10 mouse cellular contexts compared by ENCODE assay signal in the genomic region with DNA sequence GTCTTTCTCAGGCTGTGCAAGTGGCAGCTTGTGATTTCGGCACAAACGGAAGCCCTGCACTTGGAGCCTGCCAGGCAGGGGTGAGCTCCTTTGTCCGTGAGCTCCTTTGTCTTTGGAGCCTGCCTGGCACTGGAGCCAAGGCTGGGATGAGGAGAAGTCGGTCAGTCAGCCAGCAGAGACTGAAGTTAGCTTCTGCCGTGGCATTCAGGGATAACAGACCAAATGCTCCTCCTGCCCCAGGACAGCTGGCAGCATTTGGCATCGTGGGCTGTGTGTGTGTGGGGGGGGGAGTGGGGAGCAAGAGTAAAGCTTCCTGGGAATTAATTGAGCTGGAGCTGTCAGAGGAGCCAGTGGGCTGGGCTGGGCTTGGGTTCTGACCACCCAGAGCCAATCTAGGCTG.
A peak's percentile ranks its signal among the peaks of the same experiment; 100 is the strongest.
DNase-seq lines count a peak whose midpoint lies in the region; ATAC-seq and TF ChIP-seq lines count a peak whose summit lies in the region.
"Had no signal": no experiment of that assay in that cellular context is flagged by ENCODE, and none has a peak within 500 bp of the region (broad histone marks: within the 10 kb centered on the region; RNA-seq: fewer than 3 reads in every experiment).

No protein-coding gene starts in this region.

- peak overlapping the region; percentile 2; the same call in 1 of the 2 replicates for H3K9ac ChIP-seq in hindbrain, embryonic 12.5 days

- H3K4me2 ChIP-seq in hindbrain, embryonic 12.5 days (replicated peaks): peak overlapping the region; percentile 2; the same call in 1 of the 2 replicates
- H3K4me2 ChIP-seq in myocyte (ENCODE audit: low read depth): no peak overlapping the region

- H3ac ChIP-seq in myocyte (ENCODE audit: control insufficient read depth, insufficient read length): no peak overlapping the region

- DNase-seq in left cerebral cortex, postnatal 4 days: peak; percentile 83
- no peak for DNase-seq in left cerebral cortex, postnatal 10 days (ENCODE audit: extremely low spot score in 1 of 2, low spot score in 2 of 2)
- peak; percentile 70 for DNase-seq in cerebellum, adult 9-11 months
- no peak for DNase-seq in adipocyte (ENCODE audit: low spot score)
- DNase-seq in adrenal gland, postnatal 36 days: no peak
- DNase-seq in adrenal gland, adult (ENCODE audit: inconsistent age in 2 of 2, low spot score in 1 of 2): no peak
- DNase-seq: liver; thymus, adult 2 months had no signal

- no peak for TF ChIP-seq POLR2A in myocyte (IDR thresholded peaks at IDR 0.05; ENCODE audit: insufficient read length, low read depth)

- 2% methylated on average over 6 of the region's 6 CpGs for WGBS in hindbrain, embryonic 12.5 days

- peak; percentile 27; the same call in 1 of the 2 replicates for ATAC-seq in hindbrain, embryonic 12.5 days (ENCODE audit: low FRiP score)

- H3K79me2 ChIP-seq in myocyte (ENCODE audit: control insufficient read depth, insufficient read depth): no peaks in the 10 kb centered on the region

- H3K27ac ChIP-seq in hindbrain, embryonic 12.5 days: peak overlapping the region; percentile 95

- H3K9me3 ChIP-seq in hindbrain, embryonic 12.5 days (replicated peaks): no peaks in the 10 kb centered on the region

- intact Hi-C loops in left cerebral cortex, postnatal 4 days (cut with DNase I): no loop called here
- intact Hi-C loops in left cerebral cortex, postnatal 10 days (cut with DNase I): no loop called here

- no peaks in the 10 kb centered on the region for H3K36me3 ChIP-seq in hindbrain, embryonic 12.5 days
- no peaks in the 10 kb centered on the region for H3K36me3 ChIP-seq in myocyte (ENCODE audit: control insufficient read depth, insufficient read depth)

- peaks cover 30% of the 10 kb centered on the region for H3K27me3 ChIP-seq in hindbrain, embryonic 12.5 days
- H3K27me3 ChIP-seq in myocyte (ENCODE audit: control insufficient read depth, insufficient read depth, insufficient read length): peaks cover 14% of the 10 kb centered on the region

- H3K4me3 ChIP-seq in hindbrain, embryonic 12.5 days: no peak overlapping the region
- no peak overlapping the region for H3K4me3 ChIP-seq in myocyte

- H3K4me1 ChIP-seq in hindbrain, embryonic 12.5 days: peaks cover 56% of the 10 kb centered on the region

TF ChIP-seq in myocyte, 11 proteins besides CTCF, POLR2A, EP300 and RAD21:
- TF ChIP-seq MYOD1 (IDR thresholded peaks at IDR 0.05; ENCODE audit: control insufficient read depth in 1 of 3, insufficient read length in 2 of 3, low read depth in 2 of 3): peak in 2 of 3 experiments; percentile 80 to 83
- TF ChIP-seq CEBPB (IDR thresholded peaks at IDR 0.05; ENCODE audit: insufficient read depth, poor library complexity, severe bottlenecking): no peak
- peak; percentile 59 to 92 (median 89) for TF ChIP-seq MYOG (IDR thresholded peaks at IDR 0.05; ENCODE audit: control insufficient read depth in 1 of 3, insufficient read depth in 1 of 3, insufficient read length in 2 of 3, low read depth in 2 of 3)
- TF ChIP-seq TCF12 (IDR thresholded peaks at IDR 0.05; ENCODE audit: insufficient read depth, poor library complexity, severe bottlenecking): peak; percentile 25
- no peak for TF ChIP-seq TCF3 (IDR thresholded peaks at IDR 0.05; ENCODE audit: insufficient read length, low read depth)

Comparison
In these comparisons a context has a peak if more than half of its experiments do, and no peak if none do; other contexts are left out.
1. DNase-seq: peak in left cerebral cortex, postnatal 4 days (single experiment) and cerebellum, adult 9-11 months (single experiment); none in left cerebral cortex, postnatal 10 days (0 of 2), adipocyte (single experiment), adrenal gland, postnatal 36 days (0 of 2) and adrenal gland, adult (0 of 2).